Mouse (Mus musculus) liver, embryonic 14.5 days (tissue): ENCODE measurements around the gene Ntmt1.

Experiments
- CTCF ChIP-seq: IDR thresholded peaks from 2 replicates; pipeline ENCODE4 v1.5.1; 2016; ENCODE audit warnings: antibody characterized with exemption, low read depth, control low read depth
- EP300 ChIP-seq: IDR thresholded peaks from 2 replicates; pipeline ENCODE4 v1.6.1; 2016; ENCODE audit warnings: antibody characterized with exemption, low read depth

DNA sequence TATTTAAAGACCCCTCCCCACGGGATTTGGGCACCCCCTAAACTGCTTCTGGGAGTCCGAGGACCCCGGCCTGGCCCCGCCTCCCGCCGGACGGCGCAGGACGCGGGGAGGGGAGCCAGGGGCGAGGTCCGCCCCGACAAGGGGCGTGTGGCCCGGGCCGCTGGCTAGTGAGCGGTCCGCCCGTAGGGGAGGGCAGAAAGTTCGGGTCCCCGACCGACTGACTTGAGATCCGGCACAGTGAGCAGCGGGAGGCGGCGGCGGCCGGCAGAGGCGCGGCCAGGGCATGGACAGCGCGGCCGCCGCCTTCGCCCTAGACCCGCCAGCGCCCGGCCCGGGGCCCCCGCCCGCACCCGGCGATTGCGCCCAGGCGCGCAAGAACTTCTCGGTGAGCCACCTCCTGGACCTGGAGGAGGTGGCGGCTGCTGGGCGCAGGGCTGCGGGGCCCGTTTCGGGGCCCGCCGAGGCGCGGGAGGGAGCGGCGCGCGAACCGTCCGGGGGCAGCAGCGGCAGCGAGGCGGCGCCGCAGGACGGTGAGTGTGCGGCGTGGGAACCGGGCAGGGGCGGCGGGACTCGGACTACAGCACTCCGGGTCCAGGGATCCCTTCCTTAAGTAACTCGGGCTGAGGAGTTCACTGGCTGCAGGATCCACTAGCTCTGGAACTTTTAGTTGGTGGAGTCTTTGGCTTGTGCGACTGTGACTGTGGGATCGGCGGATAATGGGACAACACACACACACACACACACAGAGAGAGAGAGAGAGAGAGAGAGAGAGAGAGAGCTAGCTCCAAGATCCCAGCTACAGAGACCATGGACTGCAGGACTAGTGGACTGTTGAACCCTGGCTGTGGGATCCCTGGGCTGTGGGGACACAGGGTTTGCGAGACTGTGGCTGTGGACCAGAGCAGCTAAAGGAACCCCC, 37.8 kb downstream of the Ntmt1 start:
- TF ChIP-seq EP300 (no peak), CTCF (no peak)
